Mouse (Mus musculus) liver, embryonic 16.5 days (tissue): ENCODE data around the gene Tas2r118. TPM values are rescaled to one million over a fixed set of nuclear protein-coding genes. Genes with fewer than 3 reads are reported as not detected.

Experiments used
- ATAC-seq: fragments of 200-750 bp; cut with Nextera tagmentation; 2 replicates; pipeline ENCODE4 v1.8.0; 2017; ENCODE audit warnings: low read depth, mild to moderate bottlenecking, moderate number of reproducible peaks, moderate library complexity
- H3K27ac ChIP-seq: fragments of 300-500 bp; sonication (generic); 2 replicates; pipeline ENCODE4 v1.5.1; 2014; ENCODE audit warnings: mild to moderate bottlenecking, low read length
- H3K27me3 ChIP-seq: fragments of 300-500 bp; sonication (generic); 2 replicates; pipeline ENCODE4 v1.6.1; 2014; ENCODE audit warnings: low read depth, low read length, mixed read lengths; ENCODE audit not compliant: control insufficient read depth, insufficient read depth
- H3K36me3 ChIP-seq: fragments of 300-500 bp; sonication (generic); 2 replicates; pipeline ENCODE4 v1.6.1; 2014; ENCODE audit warnings: mild to moderate bottlenecking; ENCODE audit not compliant: control insufficient read depth, insufficient read depth
- H3K4me1 ChIP-seq: fragments of 300-500 bp; sonication (generic); 2 replicates; pipeline ENCODE4 v1.6.1; 2014; ENCODE audit warnings: low read depth, low read length, mixed read lengths; ENCODE audit not compliant: control insufficient read depth
- H3K4me2 ChIP-seq: fragments of 300-500 bp; sonication (generic); 2 replicates; pipeline ENCODE4 v1.6.1; 2014; ENCODE audit warnings: low read depth, low read length, mixed read lengths
- H3K4me3 ChIP-seq: fragments of 300-500 bp; sonication (generic); 2 replicates; pipeline ENCODE4 v1.5.1; 2014; ENCODE audit warnings: low read depth, mild to moderate bottlenecking, low read length
- H3K9ac ChIP-seq: fragments of 300-500 bp; sonication (generic); 2 replicates; pipeline ENCODE4 v1.6.1; 2014; ENCODE audit warnings: low read depth, low read length
- H3K9me3 ChIP-seq: fragments of 300-500 bp; sonication (generic); replicated peaks from 2 replicates; pipeline ENCODE4 v1.6.1; 2016; ENCODE audit warnings: low read length; ENCODE audit not compliant: control insufficient read depth
- WGBS: fragments of 180-500 bp; shearing (Covaris S2); extraction: QIAGEN DNeasy Blood & Tissue Kit; methylation state at CpG from one replicate; pipeline ENCODE4 v1.1.7; 2014; ENCODE audit not compliant: insufficient replicate concordance; 5-methylcytosine and 5-hydroxymethylcytosine counted together
- polyA plus RNA-seq: library from polyadenylated mRNA; unstranded; fragments of >200 nt; fragmentation: Nextera tagmentation; extraction: Ambion mirVana; gene quantifications from 2 replicates; pipeline ENCODE4 v1.2.1, GENCODE M21; 2015

The Tas2r118 gene
- polyA plus RNA-seq, 1 experiment from 2014 or later = not detected

DNA sequence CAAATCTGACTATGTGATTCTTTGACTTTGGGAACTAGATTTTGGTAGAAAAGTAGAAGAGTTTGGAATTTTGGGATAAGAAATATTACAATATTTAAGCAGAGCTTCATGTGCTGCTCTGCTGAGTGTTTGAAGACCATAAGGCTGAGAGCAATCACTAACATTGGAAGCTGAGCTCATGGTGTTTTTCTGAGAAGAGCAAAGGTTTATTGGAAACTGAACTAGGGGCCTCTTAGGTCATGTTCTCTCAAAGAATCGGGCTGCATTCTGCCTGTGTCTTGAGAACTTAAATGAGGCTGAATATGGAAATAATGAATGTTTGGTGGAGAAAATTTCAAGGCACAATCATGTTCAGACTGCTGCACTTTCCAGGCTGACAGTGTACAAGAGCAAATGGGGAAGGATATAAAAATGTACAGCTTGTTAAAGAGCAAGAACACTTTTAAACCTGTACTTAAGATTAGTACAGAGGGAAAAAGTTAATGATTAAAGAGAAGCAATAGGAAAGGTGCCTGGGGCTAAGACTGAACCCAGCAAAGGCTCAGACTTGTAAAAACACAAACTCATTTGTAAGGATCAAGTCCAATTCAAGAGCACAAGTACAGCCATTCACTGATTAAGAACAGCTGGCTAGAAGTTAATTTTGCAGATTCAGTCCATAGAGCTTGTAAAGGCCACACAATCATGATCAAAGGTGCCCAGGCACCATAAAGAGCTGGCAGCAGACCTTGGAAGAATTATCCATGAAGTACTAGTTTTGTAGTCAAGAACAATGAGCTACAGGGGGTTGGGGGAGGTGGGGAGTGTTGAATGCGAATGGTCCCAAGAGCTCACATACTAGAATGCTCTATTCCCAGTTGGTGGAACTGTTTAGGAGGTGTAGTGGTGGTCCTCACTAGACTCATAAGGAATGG is 31.0 kb downstream of the Tas2r118 start:
- H3K4me3 ChIP-seq = no peak overlapping the region
- ATAC-seq = no peak
- no peaks in the 10 kb centered on the region for H3K36me3 ChIP-seq
- no peak overlapping the region for H3K9ac ChIP-seq
- WGBS = 42% methylated on average over 2 of the region's 2 CpGs
- H3K27me3 ChIP-seq = no peaks in the 10 kb centered on the region
- no peaks in the 10 kb centered on the region for H3K4me1 ChIP-seq
- no peaks in the 10 kb centered on the region for H3K9me3 ChIP-seq
- H3K27ac ChIP-seq = no peak overlapping the region
- no peak overlapping the region for H3K4me2 ChIP-seq

DNA sequence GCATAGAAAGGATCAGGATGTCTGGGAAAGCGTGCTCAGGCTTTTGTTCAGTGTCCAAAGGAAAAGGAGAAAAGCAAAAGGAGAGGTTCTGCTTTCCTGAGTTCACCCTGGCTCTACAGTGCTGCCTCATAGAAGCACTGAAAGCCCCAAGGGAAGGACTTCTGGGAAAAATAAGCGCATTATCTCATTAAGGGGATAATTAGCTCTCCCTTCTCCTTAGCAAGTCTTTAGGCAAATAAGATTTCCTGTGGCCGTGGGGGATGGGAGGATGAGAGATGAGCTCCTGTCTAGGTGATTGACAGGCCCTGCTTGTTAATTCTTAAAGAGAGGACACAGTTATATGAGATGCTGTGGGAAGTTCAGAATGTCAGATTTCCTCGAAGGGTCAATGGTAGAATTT is 33.4 kb downstream of the Tas2r118 start:
- H3K4me2 ChIP-seq = no peak overlapping the region
- H3K27me3 ChIP-seq = no peaks in the 10 kb centered on the region
- no peaks in the 10 kb centered on the region for H3K9me3 ChIP-seq
- H3K9ac ChIP-seq = no peak overlapping the region
- H3K4me1 ChIP-seq = no peaks in the 10 kb centered on the region
- no peak for ATAC-seq
- 42% methylated on average over 4 of the region's 4 CpGs for WGBS
- no peak overlapping the region for H3K4me3 ChIP-seq
- H3K27ac ChIP-seq = no peak overlapping the region
- no peaks in the 10 kb centered on the region for H3K36me3 ChIP-seq

DNA sequence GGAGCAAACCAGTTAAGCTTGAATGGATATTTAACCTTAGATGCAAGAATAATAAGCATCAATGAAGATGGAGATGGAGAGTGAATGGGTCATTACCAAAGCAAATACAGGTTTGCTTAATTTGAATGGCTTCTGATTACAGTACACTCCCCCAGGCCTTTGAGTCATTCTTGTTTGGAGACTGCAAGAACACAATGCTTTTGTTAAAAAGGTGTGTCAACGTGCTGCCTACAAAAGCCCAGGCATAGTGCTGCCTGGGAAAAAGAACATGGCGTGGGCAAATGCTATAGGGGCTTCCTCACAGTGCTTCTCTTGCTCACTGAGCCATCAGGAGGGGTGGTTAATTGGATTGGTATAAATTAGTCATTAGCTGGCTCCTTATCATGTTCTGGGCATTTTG is 46.1 kb downstream of the Tas2r118 start:
- no peak for ATAC-seq
- Histone ChIP-seq H3K9ac (no peak overlapping the region), H3K9me3 (no peaks in the 10 kb centered on the region), H3K4me1 (no peaks in the 10 kb centered on the region), H3K27me3 (no peaks in the 10 kb centered on the region), H3K4me2 (no peak overlapping the region), H3K36me3 (no peaks in the 10 kb centered on the region), H3K27ac (no peak overlapping the region), H3K4me3 (no peak overlapping the region)
- 31% methylated on average over 2 of the region's 2 CpGs for WGBS

Other genes starting within 250 kb of the Tas2r118 start
- 0.06 and 0.08 TPM in 2 replicates for gene Cadps2, start 130.6 kb downstream of the Tas2r118 start, polyA plus RNA-seq
- gene Slc13a1, start 198.0 kb upstream of the Tas2r118 start, polyA plus RNA-seq = 0.05 TPM in 2 replicates